Mouse (Mus musculus): ENCODE measurements at regions not wholly inside any gene's neighbourhood (a gene's known extent, or its start where the extent isn't known, plus 50 kb on each side); places are given as distances from the start of the nearest gene placed in this dataset.

GRCm38 (mm10) chr14:102511691-102512383 lies 470.6 kb downstream of the Kctd12 start:
- TF ChIP-seq EP300 (IDR thresholded peaks at IDR 0.05; ENCODE audit: low read depth), result no peak
- TF ChIP-seq CTCF (IDR thresholded peaks at IDR 0.05; ENCODE audit: low read depth), result no peak

GRCm38 (mm10) chr14:102510387-102510786 lies 472.1 kb downstream of the Kctd12 start:
- no peak overlapping the region for H3K27ac ChIP-seq (ENCODE audit: low read depth)
- no peak overlapping the region for H3K9ac ChIP-seq (replicated peaks)
- H3K27me3 ChIP-seq (ENCODE audit: insufficient read depth, low read length), result no peaks in the 10 kb centered on the region
- 26% methylated on average over 4 of the region's 4 CpGs for WGBS (ENCODE audit: insufficient replicate concordance)
- no peaks in the 10 kb centered on the region for H3K36me3 ChIP-seq (replicated peaks; ENCODE audit: insufficient read depth, low read length)
- H3K4me3 ChIP-seq (ENCODE audit: low read depth, low read length), result no peak overlapping the region
- no peak overlapping the region for H3K4me2 ChIP-seq (ENCODE audit: low read depth, low read length)
- ATAC-seq (no peak), DNase-seq (peak; percentile 71)
- H3K9me3 ChIP-seq (ENCODE audit: low read length), result no peaks in the 10 kb centered on the region
- TF ChIP-seq EP300 (IDR thresholded peaks at IDR 0.05; ENCODE audit: low read depth) (no peak), CTCF (IDR thresholded peaks at IDR 0.05; ENCODE audit: low read depth) (peak; percentile 83)
- no peaks in the 10 kb centered on the region for H3K4me1 ChIP-seq (ENCODE audit: insufficient read depth)

More at GRCm38 (mm10) chr14:102511691-102512383, 470.6 kb downstream of the Kctd12 start:
- Histone ChIP-seq H3K9me3 (ENCODE audit: low read length) (no peaks in the 10 kb centered on the region), H3K4me1 (ENCODE audit: insufficient read depth) (no peaks in the 10 kb centered on the region), H3K9ac (replicated peaks) (no peak overlapping the region), H3K4me2 (ENCODE audit: low read depth, low read length) (no peak overlapping the region), H3K27ac (ENCODE audit: low read depth) (no peak overlapping the region), H3K36me3 (replicated peaks; ENCODE audit: insufficient read depth, low read length) (no peaks in the 10 kb centered on the region), H3K27me3 (ENCODE audit: insufficient read depth, low read length) (no peaks in the 10 kb centered on the region), H3K4me3 (ENCODE audit: low read depth, low read length) (no peak overlapping the region)
- 72% methylated on average over 7 of the region's 7 CpGs for WGBS (ENCODE audit: insufficient replicate concordance)
- ATAC-seq (no peak), DNase-seq (no peak)

GRCm38 (mm10) chr14:102505696-102506321 lies 476.6 kb downstream of the Kctd12 start:
- H3K4me1 ChIP-seq (ENCODE audit: insufficient read depth), result no peaks in the 10 kb centered on the region
- no peaks in the 10 kb centered on the region for H3K36me3 ChIP-seq (replicated peaks; ENCODE audit: insufficient read depth, low read length)
- no peak overlapping the region for H3K4me2 ChIP-seq (ENCODE audit: low read depth, low read length)
- H3K27ac ChIP-seq (ENCODE audit: low read depth), result no peak overlapping the region
- H3K27me3 ChIP-seq (ENCODE audit: insufficient read depth, low read length), result no peaks in the 10 kb centered on the region
- no peak overlapping the region for H3K4me3 ChIP-seq (ENCODE audit: low read depth, low read length)
- DNase-seq, result no peak
- WGBS (ENCODE audit: insufficient replicate concordance), result 67% methylated on average over 3 of the region's 3 CpGs
- H3K9ac ChIP-seq (replicated peaks), result no peak overlapping the region
- H3K9me3 ChIP-seq (ENCODE audit: low read length), result no peaks in the 10 kb centered on the region
- no peak for TF ChIP-seq CTCF (IDR thresholded peaks at IDR 0.05; ENCODE audit: low read depth)
- no peak for TF ChIP-seq EP300 (IDR thresholded peaks at IDR 0.05; ENCODE audit: low read depth)
- ATAC-seq, result no peak

- H3K4me3 ChIP-seq (ENCODE audit: low read depth, low read length), result no peak overlapping the region
- no peak overlapping the region for H3K9ac ChIP-seq (replicated peaks)
- ATAC-seq (no peak), DNase-seq (no peak)
- TF ChIP-seq CTCF (IDR thresholded peaks at IDR 0.05; ENCODE audit: low read depth) (no peak), EP300 (IDR thresholded peaks at IDR 0.05; ENCODE audit: low read depth) (no peak)
- WGBS (ENCODE audit: insufficient replicate concordance), result 85% methylated on average over 1 of the region's 1 CpGs
- H3K27me3 ChIP-seq (ENCODE audit: insufficient read depth, low read length), result no peaks in the 10 kb centered on the region
- no peak overlapping the region for H3K4me2 ChIP-seq (ENCODE audit: low read depth, low read length)
- no peaks in the 10 kb centered on the region for H3K36me3 ChIP-seq (replicated peaks; ENCODE audit: insufficient read depth, low read length)
- no peak overlapping the region for H3K27ac ChIP-seq (ENCODE audit: low read depth)
- no peaks in the 10 kb centered on the region for H3K9me3 ChIP-seq (ENCODE audit: low read length)
- no peaks in the 10 kb centered on the region for H3K4me1 ChIP-seq (ENCODE audit: insufficient read depth)
Measured at GRCm38 (mm10) chr14:102497179-102497578, 485.3 kb downstream of the Kctd12 start.

- 27% methylated on average over 2 of the region's 2 CpGs for WGBS (ENCODE audit: insufficient replicate concordance)
- no peak overlapping the region for H3K27ac ChIP-seq (ENCODE audit: low read depth)
- no peak for ATAC-seq
Measured at GRCm38 (mm10) chr14:102492376-102492775, 490.1 kb downstream of the Kctd12 start.

GRCm38 (mm10) chr14:102491205-102491604 lies 491.2 kb downstream of the Kctd12 start:
- H3K36me3 ChIP-seq (replicated peaks; ENCODE audit: insufficient read depth, low read length), result no peaks in the 10 kb centered on the region
- WGBS (ENCODE audit: insufficient replicate concordance), result 53% methylated on average over 1 of the region's 1 CpGs
- TF ChIP-seq EP300 (IDR thresholded peaks at IDR 0.05; ENCODE audit: low read depth), result no peak
- TF ChIP-seq CTCF (IDR thresholded peaks at IDR 0.05; ENCODE audit: low read depth), result no peak
- DNase-seq, result no peak
- no peaks in the 10 kb centered on the region for H3K27me3 ChIP-seq (ENCODE audit: insufficient read depth, low read length)
- H3K4me2 ChIP-seq (ENCODE audit: low read depth, low read length), result no peak overlapping the region
- ATAC-seq, result no peak
- no peak overlapping the region for H3K4me3 ChIP-seq (ENCODE audit: low read depth, low read length)
- no peak overlapping the region for H3K9ac ChIP-seq (replicated peaks)
- H3K4me1 ChIP-seq (ENCODE audit: insufficient read depth), result no peaks in the 10 kb centered on the region
- H3K9me3 ChIP-seq (ENCODE audit: low read length), result no peaks in the 10 kb centered on the region; the same call in 1 of the 2 replicates
- no peak overlapping the region for H3K27ac ChIP-seq (ENCODE audit: low read depth)

More at GRCm38 (mm10) chr14:102492376-102492775, 490.1 kb downstream of the Kctd12 start:
- H3K4me1 ChIP-seq (ENCODE audit: insufficient read depth), result no peaks in the 10 kb centered on the region
- H3K36me3 ChIP-seq (replicated peaks; ENCODE audit: insufficient read depth, low read length), result no peaks in the 10 kb centered on the region
- no peak overlapping the region for H3K4me3 ChIP-seq (ENCODE audit: low read depth, low read length)
- H3K4me2 ChIP-seq (ENCODE audit: low read depth, low read length), result no peak overlapping the region
- no peaks in the 10 kb centered on the region for H3K27me3 ChIP-seq (ENCODE audit: insufficient read depth, low read length)
- no peaks in the 10 kb centered on the region; the same call in 1 of the 2 replicates for H3K9me3 ChIP-seq (ENCODE audit: low read length)
- no peak overlapping the region for H3K9ac ChIP-seq (replicated peaks)
- no peak for DNase-seq
- no peak for TF ChIP-seq CTCF (IDR thresholded peaks at IDR 0.05; ENCODE audit: low read depth)
- no peak for TF ChIP-seq EP300 (IDR thresholded peaks at IDR 0.05; ENCODE audit: low read depth)
